Mouse (Mus musculus) urinary bladder, adult 2 months (tissue): ENCODE results near the gene Hemgn. TPM values are rescaled to one million over a fixed set of nuclear protein-coding genes. Genes with fewer than 3 reads are reported as not detected.

Experiments
- DNase-seq: peaks from one replicate; pipeline ENCODE4 v3.0.0; 2022; ENCODE audit warnings: low spot score
- polyA plus RNA-seq: library from polyadenylated mRNA; depleted of rRNA; stranded (reverse); fragments of >200 nt; gene quantifications from 2 replicates; pipeline ENCODE4 v1.2.3, GENCODE M21; 2012; rRNA removed

The Hemgn gene
- polyA plus RNA-seq, 1 experiment = 0.06 TPM

DNA sequence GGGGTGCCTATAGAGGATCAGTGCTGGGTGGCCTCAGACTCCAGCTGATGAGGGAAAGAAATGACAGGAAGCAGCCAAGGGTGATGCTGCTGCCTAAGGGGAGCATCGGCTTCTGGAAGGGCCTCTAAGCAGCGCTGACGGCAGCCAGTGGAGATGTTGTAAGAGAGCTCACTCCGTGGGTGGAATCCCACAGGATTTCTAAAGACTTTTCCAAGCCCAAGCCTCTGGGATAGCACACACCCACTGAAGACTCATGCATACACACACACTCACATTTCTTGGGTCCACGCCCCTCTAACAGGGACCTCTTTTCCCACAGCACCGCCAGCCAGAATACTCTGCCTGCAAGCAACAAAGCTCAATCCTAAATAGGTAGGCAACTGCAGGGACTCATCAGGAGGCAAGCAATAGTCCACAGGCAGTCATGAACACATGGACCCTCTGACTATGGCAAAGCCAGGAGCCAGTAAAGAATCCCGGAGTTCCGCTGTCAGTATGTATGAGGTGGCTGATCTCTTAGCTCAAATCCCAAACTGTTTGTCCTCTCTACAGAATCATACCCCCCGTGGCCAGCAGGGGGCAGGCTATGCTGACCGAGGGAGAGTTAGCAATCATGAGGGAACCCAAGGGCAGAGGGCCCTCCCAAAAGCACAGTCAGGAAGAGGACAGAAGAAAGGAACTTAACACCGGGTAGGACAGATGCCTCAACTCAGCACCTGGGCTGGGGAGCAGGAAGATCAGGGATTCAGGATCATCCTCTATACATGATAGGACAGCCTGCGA lies 56.8 kb downstream of the Hemgn start:
- no peak for DNase-seq

DNA sequence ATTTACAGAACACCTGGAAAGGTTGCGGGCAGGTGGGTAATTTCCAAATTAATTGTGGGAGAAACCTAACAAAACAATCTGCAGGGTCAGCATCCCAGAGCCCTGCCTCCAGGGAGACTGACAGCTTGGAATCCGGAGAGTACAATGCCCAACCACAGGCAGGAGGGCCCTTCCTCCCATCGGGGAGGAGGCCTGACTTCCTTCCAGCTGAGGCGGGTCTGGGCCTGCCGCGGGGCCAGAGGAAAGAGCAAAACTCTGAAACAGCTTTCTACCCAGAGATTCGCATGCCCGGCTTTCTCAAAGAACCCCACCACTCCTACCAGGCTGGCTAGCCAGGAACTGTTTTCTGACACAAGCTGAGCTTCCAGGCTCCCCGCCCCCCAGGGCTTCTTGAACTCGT lies 60.3 kb downstream of the Hemgn start:
- no peak for DNase-seq

DNA sequence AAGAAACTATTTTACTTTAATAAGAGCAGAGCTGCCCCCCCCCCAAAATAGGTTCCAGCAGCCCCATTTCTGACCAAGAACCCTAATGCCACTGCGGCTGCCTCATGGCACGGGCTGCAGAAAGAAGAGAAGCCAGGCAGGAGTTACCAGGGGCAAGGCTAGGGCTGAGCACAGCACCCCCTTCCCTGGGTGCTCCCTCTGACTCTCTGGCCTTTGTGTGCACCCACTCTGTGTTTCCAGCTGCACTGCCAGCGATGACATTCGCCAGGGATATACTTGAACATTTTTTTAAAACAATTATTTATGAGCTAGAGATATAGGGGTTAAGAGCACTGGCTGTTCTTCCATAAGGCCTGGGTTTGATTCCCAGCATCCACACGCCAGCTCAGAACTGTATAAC lies 63.8 kb downstream of the Hemgn start:
- no peak for DNase-seq

DNA sequence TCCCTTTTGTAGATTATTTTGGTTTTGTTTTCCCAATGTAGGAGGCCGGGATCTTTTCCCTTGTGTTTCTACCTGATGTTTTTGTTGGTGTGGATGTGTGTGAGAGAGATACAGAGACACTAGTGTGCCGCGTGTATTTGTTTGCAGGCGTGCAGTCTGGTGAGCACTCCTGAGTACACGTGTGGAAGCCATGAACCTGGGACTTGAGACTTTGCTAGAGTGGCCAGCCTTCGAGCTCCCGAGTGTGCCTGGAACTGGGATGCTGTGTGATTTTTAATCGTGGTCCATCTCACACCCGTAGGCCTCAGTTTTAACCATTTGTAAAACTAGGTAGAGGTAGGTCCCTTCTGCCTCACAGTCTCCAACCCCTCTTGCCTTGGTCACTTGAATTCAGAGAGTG lies 64.4 kb downstream of the Hemgn start:
- no peak for DNase-seq

DNA sequence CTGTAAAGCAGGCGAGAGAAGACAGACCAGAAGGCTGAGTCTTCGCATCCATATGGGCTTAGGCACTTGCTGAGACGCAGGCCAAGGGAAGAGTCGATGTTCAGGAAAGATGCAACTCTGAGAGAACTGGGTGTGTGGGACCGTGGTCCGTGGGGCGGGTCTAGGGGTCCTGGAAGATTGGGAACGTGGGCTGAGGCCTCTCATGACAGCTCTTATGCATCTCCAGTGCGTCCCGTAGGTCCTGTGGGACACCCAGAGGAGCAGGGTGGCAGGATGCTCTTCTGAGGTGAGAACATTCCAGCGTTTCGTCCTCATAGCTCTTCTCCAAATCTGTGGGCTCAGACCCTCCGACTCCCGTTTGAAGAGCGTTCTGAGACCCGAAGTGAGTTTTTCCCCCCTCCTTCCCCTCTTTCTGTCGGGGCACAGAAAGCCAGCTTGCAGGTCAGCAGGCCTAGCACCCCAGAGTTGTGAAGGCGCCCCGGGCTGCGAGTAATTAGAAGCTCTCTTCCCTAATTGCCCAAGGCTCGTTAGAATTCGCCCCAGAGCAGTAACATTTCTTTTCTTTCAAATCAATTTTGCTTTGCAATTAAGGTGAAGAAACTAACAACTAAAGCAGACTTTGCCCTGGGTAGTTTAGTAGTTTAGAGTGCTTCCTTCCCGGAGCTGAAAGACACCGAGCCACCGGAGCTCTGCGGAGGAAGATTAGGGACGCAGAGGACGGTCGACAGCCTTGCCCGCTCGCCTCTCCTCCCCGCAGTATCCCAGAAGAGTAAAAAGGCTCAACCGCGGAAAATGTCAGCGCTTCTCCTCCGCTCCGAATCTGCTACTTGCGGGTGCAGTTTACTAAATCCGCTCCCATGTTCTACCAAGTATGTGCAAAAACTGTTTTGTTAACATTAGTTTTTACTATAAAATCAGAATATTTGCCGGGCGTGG lies 65.5 kb downstream of the Hemgn start:
- no peak for DNase-seq

DNA sequence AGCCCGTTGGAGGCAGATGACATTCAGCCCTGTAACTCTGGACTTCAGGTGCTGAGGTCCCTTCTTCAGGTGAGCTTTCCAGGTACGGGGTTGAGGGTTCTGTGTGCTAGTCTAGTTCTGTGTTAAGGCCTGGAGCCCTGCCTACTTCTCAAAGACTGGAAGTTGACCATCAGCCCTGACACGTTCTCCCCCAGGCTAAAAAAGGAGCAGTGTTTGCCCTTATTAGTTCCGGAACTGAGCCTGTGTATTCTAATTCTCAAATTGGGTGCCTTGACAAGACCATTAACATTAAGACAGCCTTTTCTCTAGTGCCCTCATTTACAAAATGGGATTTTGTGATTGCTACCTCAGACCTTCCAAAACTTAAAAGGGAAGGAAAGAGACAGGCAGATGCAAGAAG lies 66.2 kb downstream of the Hemgn start:
- no peak for DNase-seq

DNA sequence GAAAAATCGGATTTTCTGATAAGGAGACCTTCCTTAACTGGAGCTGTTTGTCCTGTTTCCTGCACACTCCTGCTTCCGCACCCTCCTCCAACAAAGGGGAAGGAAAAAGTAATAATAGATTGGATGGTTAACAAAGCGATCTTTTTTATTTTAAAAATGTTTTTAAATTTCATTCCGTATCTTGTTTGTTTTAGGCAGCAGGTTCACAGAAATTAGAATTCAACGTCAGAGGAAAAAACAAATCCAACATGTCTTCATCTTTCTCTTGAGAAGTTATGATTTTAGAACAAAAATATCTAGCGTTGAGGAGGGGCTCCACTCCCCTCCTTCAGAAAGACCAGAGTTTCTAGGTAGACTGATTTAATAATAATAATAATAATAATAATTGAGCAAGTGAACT lies 67.1 kb downstream of the Hemgn start:
- DNase-seq = no peak

DNA sequence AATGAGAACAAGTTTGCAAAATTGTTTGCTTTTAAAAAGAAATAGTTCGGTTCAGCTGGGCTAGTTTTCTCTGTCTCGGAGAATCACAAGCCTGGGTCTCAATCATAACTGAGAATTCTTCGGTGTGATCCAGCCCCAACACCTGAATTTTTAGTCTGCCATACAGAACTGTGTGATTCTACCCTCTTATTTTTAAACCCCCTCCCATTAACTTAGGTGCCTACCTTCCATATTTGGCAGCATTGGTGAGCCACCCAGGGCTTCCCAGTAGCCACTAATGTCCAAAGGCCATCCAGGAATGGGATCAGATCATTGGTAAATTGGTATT lies 67.6 kb downstream of the Hemgn start:
- no peak for DNase-seq

DNA sequence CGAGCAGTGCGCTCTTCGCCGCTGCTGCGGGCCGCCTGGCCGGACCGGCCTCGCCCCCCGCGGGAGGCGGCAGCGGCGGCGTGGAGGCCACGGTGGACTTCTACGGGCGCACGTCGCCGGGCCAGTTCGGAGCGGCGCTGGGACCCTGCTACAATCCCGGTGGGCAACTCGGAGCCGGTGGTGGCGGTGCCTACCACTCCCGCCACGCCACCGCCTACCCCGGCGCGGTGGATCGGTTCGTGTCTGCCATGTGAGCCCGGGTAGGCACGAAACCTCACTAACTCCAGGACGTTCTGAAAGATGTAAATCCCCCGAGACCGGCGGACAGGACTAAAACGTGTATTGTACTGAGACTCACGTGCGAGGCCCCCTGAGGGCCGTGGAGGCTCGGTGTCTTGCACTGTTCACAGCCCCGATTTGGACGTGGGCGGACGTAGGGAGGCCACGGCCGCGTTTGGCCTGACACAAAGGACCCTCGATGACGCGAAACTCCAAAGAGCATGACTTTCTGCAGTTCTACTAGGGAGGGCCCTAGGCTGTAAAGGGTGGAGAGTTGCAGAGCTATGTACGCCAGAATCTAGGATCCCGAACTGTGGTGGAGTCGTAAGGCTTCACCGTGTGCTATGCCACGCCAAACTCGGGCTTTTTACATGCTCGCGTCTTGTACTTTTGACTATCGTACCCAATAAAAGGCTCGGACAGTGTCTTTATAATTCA lies 68.1 kb downstream of the Hemgn start:
- DNase-seq = no peak

DNA sequence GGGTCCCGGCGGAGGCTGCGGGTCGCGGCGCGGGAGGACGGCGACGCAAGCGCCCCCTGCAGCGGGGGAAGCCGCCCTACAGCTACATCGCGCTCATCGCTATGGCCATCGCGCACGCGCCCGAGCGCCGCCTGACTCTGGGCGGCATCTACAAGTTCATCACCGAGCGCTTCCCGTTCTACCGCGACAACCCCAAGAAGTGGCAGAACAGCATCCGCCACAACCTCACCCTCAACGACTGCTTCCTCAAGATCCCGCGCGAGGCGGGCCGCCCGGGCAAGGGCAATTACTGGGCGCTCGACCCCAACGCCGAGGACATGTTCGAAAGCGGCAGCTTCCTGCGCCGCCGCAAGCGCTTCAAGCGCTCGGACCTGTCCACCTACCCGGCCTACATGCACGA lies 69.0 kb downstream of the Hemgn start:
- no peak for DNase-seq

Other genes with a start within 250 kb of the Hemgn start
- 35.0 and 36.5 TPM in 2 replicates for gene Xpa, start 217.2 kb downstream of the Hemgn start, polyA plus RNA-seq
- gene Foxe1, start 69.9 kb downstream of the Hemgn start, polyA plus RNA-seq = not detected in 2 replicates
- 4.7 and 6.3 TPM in 2 replicates for gene Trmo, start 24.1 kb downstream of the Hemgn start, polyA plus RNA-seq
- gene Anp32b, start 37.4 kb upstream of the Hemgn start, polyA plus RNA-seq = 26.7 and 71.9 TPM in 2 replicates
- 34.6 and 35.1 TPM in 2 replicates for gene Nans, start 75.7 kb upstream of the Hemgn start, polyA plus RNA-seq
- 5.0 and 5.7 TPM in 2 replicates for gene Trim14, start 122.6 kb upstream of the Hemgn start, polyA plus RNA-seq
- gene Coro2a, start 188.7 kb upstream of the Hemgn start, polyA plus RNA-seq = 6.4 and 7.0 TPM in 2 replicates
- 18.6 and 24.0 TPM in 2 replicates for gene Tbc1d2, start 236.7 kb upstream of the Hemgn start, polyA plus RNA-seq